Mouse (Mus musculus) mesoderm, embryonic 11.5 days (tissue): ENCODE results near the gene Rab3a.

ENCODE experiments used
- DNase-seq: peaks from one replicate; pipeline ENCODE4 v3.0.0-alpha.2; 2012; ENCODE audit warnings: low read depth, low spot score

Rab3a gene

GRCm38 (mm10) chr8:70800648-70801047 lies 46.2 kb downstream of the Rab3a start:
- no peak for DNase-seq

GRCm38 (mm10) chr8:70801156-70801555 lies 46.7 kb downstream of the Rab3a start:
- no peak for DNase-seq

- DNase-seq, result no peak
Measured at GRCm38 (mm10) chr8:70801830-70802229, 47.4 kb downstream of the Rab3a start.

- DNase-seq, result no peak
Measured at GRCm38 (mm10) chr8:70802786-70803510, 48.5 kb downstream of the Rab3a start.

- no peak for DNase-seq
Measured at GRCm38 (mm10) chr8:70803761-70804480, 49.4 kb downstream of the Rab3a start.

- DNase-seq, result peak; percentile 82
Measured at GRCm38 (mm10) chr8:70804481-70805206, 50.2 kb downstream of the Rab3a start, which contains the start of gene Mast3. TSS of gene Mast3 (minus strand) at chr8:70805054.

- DNase-seq, result no peak
Measured at GRCm38 (mm10) chr8:70806541-70806940, 52.1 kb downstream of the Rab3a start.

GRCm38 (mm10) chr8:70807304-70807703 lies 52.8 kb downstream of the Rab3a start:
- DNase-seq, result no peak

- no peak for DNase-seq
Measured at GRCm38 (mm10) chr8:70808239-70808638, 53.8 kb downstream of the Rab3a start, which contains the start of gene Il12rb1. TSS of gene Il12rb1 (plus strand) at chr8:70808449.
